Mouse (Mus musculus): ENCODE measurements around the gene Retreg2. TPM values are rescaled to one million over a fixed set of nuclear protein-coding genes. Genes with fewer than 3 reads are reported as not detected.

The Retreg2 gene
- polyA plus RNA-seq, 1 experiment, result 233 TPM

GRCm38 (mm10) chr1:75138448-75138847 is 4.1 kb upstream of the Retreg2 start:
- Histone ChIP-seq H3K4me1 (ENCODE audit: control insufficient read depth, insufficient read depth, low read length) (no peaks in the 10 kb centered on the region), H3K4me3 (ENCODE audit: insufficient read depth, low read length) (no peak overlapping the region), H3K27ac (ENCODE audit: insufficient read depth, low read length) (no peak overlapping the region)
- TF ChIP-seq POLR2A (IDR thresholded peaks at IDR 0.05; ENCODE audit: extremely low read depth, insufficient read depth, low read length), result no peak
- no peak for TF ChIP-seq CTCF (IDR thresholded peaks at IDR 0.05; ENCODE audit: extremely low read depth, insufficient read depth, low read length)

DNA sequence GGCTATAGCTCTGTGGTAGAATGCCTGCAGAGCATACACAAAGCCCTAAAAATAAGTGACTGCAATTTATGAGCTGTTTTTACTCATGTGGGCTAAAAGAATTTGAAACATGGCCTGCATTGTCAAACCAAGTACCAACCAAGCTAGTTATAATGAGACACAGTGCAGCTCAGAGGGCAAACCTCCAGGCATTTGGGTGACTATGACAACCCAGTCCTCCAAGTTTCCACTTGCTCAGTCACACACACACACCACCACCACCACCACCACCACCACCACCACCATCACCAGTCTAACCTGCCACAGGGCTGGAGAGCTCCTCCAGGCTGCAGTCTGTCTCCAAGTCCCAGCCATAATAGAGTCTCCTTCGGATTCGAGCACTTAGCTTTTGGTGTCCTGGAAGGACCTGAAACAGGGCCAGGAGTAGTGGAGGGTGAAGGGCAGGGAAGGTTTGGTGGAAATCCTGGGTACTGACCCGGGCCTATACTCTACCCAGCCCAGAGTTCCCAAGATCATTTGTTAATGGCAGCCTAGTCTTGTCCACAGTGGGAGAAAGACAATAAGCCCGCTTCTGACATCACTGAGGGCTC is 1.9 kb upstream of the Retreg2 start:
- peak overlapping the region; percentile 75 for H3K4me3 ChIP-seq (ENCODE audit: insufficient read depth, low read length)
- H3K27ac ChIP-seq (ENCODE audit: insufficient read depth, low read length), result peak overlapping the region; percentile 99; the same call in 1 of the 2 replicates
- H3K4me1 ChIP-seq (ENCODE audit: control insufficient read depth, insufficient read depth, low read length), result no peaks in the 10 kb centered on the region
- TF ChIP-seq CTCF (IDR thresholded peaks at IDR 0.05; ENCODE audit: extremely low read depth, insufficient read depth, low read length) (no peak), POLR2A (IDR thresholded peaks at IDR 0.05; ENCODE audit: extremely low read depth, insufficient read depth, low read length) (no peak)

DNA sequence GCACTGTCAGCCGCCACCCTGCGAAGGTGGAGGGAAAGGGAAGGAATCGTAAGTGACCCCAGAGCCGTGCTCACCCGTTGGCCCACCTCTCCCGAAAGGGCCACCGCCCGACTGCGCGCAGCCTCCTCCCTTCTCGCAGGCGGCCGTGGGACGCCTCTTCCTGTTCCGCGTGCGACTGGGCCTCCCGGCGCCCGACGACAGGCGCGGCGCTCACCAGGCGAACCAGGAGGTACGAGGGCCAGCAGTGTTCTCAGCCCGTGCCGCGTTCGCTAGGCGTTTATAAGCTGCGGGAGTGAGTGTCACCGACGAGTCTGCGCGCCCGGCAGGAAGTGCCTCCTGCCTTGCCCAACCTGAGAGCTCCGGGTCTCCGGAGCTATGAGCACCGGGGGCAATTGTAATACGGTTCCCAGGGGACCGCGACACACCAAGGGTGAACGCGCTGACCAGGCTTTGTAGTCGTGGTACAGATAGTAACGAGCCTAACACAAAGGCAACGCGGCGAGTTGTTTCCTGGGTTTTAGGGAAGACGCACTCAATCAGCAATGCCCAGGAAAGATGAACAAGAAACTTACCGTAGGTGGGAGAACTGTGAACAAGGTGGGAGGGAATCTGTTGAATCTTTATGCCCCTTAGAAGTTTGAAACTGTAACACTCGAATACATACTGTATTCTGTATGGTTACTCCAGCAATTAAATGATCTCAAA is 940 bp upstream of the Retreg2 start:
- H3K4me3 ChIP-seq (ENCODE audit: insufficient read depth, low read length), result peak overlapping the region; percentile 75
- peak overlapping the region; percentile 99 for H3K27ac ChIP-seq (ENCODE audit: insufficient read depth, low read length)
- peak; percentile 47; the same call in 1 of the 2 replicates for TF ChIP-seq POLR2A (IDR thresholded peaks at IDR 0.05; ENCODE audit: extremely low read depth, insufficient read depth, low read length)
- no peak for TF ChIP-seq CTCF (IDR thresholded peaks at IDR 0.05; ENCODE audit: extremely low read depth, insufficient read depth, low read length)
- no peaks in the 10 kb centered on the region for H3K4me1 ChIP-seq (ENCODE audit: control insufficient read depth, insufficient read depth, low read length)

- Histone ChIP-seq H3K4me3 (ENCODE audit: insufficient read depth, low read length) (no peak overlapping the region), H3K27ac (ENCODE audit: insufficient read depth, low read length) (no peak overlapping the region), H3K4me1 (ENCODE audit: control insufficient read depth, insufficient read depth, low read length) (no peaks in the 10 kb centered on the region)
- TF ChIP-seq POLR2A (IDR thresholded peaks at IDR 0.05; ENCODE audit: extremely low read depth, insufficient read depth, low read length), result no peak
- TF ChIP-seq CTCF (IDR thresholded peaks at IDR 0.05; ENCODE audit: extremely low read depth, insufficient read depth, low read length), result no peak
Observed at GRCm38 (mm10) chr1:75145589-75145988, 3.0 kb downstream of the Retreg2 start.

- H3K4me1 ChIP-seq (ENCODE audit: control insufficient read depth, insufficient read depth, low read length), result no peaks in the 10 kb centered on the region
- TF ChIP-seq CTCF (IDR thresholded peaks at IDR 0.05; ENCODE audit: extremely low read depth, insufficient read depth, low read length) (no peak), POLR2A (IDR thresholded peaks at IDR 0.05; ENCODE audit: extremely low read depth, insufficient read depth, low read length) (no peak)
Observed at GRCm38 (mm10) chr1:75147411-75148135, 5.0 kb downstream of the Retreg2 start.

DNA sequence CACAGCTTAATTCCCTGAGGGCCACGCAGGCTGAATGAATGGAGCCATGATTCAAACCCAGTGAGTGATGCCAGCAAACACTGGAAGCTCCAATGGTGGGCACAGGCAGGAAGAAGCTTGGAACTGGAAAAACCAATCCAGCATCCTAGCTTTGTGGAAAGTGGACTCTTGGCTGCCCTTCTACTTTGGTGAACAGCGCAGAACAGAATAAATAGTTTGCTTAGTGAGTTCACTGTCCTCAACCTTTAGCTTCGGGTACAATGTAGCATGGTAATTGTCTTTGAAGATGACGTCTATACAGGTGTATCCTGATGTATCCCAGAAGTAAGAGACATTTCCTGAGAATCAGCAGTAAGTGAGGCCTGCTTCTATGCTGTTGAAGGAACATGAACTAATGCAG is 6.1 kb downstream of the Retreg2 start:
- no peak overlapping the region for H3K27ac ChIP-seq (ENCODE audit: insufficient read depth, low read length)
- TF ChIP-seq CTCF (IDR thresholded peaks at IDR 0.05; ENCODE audit: extremely low read depth, insufficient read depth, low read length) (no peak), POLR2A (IDR thresholded peaks at IDR 0.05; ENCODE audit: extremely low read depth, insufficient read depth, low read length) (no peak)
- no peaks in the 10 kb centered on the region for H3K4me1 ChIP-seq (ENCODE audit: control insufficient read depth, insufficient read depth, low read length)
- no peak overlapping the region for H3K4me3 ChIP-seq (ENCODE audit: insufficient read depth, low read length)

More at GRCm38 (mm10) chr1:75147411-75148135, 5.0 kb downstream of the Retreg2 start:
- no peak overlapping the region for H3K4me3 ChIP-seq (ENCODE audit: insufficient read depth, low read length)
- no peak overlapping the region for H3K27ac ChIP-seq (ENCODE audit: insufficient read depth, low read length)

DNA sequence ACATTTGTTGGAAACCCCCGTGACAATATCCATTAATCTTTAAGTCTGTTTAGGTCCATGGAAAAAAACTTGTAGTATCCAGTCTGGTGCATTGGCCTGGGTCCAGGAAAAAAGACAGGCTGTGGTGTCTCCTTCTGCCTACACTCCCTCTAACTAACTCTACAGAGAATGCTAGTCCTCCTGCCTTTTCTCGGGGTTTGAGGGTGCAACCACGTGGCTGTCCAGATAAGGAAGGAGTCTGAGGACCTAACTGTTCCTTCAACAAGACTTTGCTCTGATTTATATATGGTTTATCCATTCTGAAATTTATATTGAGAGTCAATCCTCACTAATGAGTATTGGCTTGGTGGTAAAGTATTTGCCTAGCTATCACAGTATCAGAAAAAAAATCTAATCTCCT is 13.3 kb downstream of the Retreg2 start:
- H3K27ac ChIP-seq (ENCODE audit: insufficient read depth, low read length), result no peak overlapping the region
- no peak overlapping the region for H3K4me3 ChIP-seq (ENCODE audit: insufficient read depth, low read length)
- TF ChIP-seq POLR2A (IDR thresholded peaks at IDR 0.05; ENCODE audit: extremely low read depth, insufficient read depth, low read length) (no peak), CTCF (IDR thresholded peaks at IDR 0.05; ENCODE audit: extremely low read depth, insufficient read depth, low read length) (no peak)
- no peaks in the 10 kb centered on the region for H3K4me1 ChIP-seq (ENCODE audit: control insufficient read depth, insufficient read depth, low read length)

DNA sequence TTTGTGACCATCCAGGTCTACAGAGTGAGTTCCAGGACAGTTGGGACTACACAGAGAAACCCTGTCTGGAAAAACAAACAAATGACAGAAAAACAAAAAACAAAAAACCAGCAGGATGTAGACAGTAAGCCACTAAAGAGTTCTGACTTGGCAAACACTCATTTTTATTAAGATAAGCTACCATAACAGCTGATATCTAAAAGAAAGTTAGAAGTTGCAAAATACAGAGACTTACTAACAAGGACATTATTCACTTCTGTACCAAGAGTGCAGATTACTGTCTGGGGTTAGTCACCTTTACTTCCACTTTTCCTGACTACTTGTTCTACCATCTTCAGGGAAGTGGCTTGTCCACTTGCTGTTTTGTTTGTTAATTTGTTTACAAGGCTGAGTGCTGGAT is 16.4 kb downstream of the Retreg2 start:
- no peak overlapping the region for H3K27ac ChIP-seq (ENCODE audit: insufficient read depth, low read length)
- TF ChIP-seq CTCF (IDR thresholded peaks at IDR 0.05; ENCODE audit: extremely low read depth, insufficient read depth, low read length) (no peak), POLR2A (IDR thresholded peaks at IDR 0.05; ENCODE audit: extremely low read depth, insufficient read depth, low read length) (no peak)
- no peak overlapping the region for H3K4me3 ChIP-seq (ENCODE audit: insufficient read depth, low read length)
- no peaks in the 10 kb centered on the region for H3K4me1 ChIP-seq (ENCODE audit: control insufficient read depth, insufficient read depth, low read length)

GRCm38 (mm10) chr1:75159540-75160255 is 17.1 kb downstream of the Retreg2 start:
- TF ChIP-seq CTCF (IDR thresholded peaks at IDR 0.05; ENCODE audit: extremely low read depth, insufficient read depth, low read length) (no peak), POLR2A (IDR thresholded peaks at IDR 0.05; ENCODE audit: extremely low read depth, insufficient read depth, low read length) (no peak)
- no peak overlapping the region for H3K27ac ChIP-seq (ENCODE audit: insufficient read depth, low read length)
- no peak overlapping the region for H3K4me3 ChIP-seq (ENCODE audit: insufficient read depth, low read length)
- H3K4me1 ChIP-seq (ENCODE audit: control insufficient read depth, insufficient read depth, low read length), result no peaks in the 10 kb centered on the region
